Mouse (Mus musculus) lung, postnatal 25 days (tissue): ENCODE measurements around the gene Clec1a.
A peak's percentile ranks its signal among the peaks of the same experiment; 100 is the strongest.

Source experiments
- DNase-seq: peaks from one replicate; pipeline ENCODE4 v3.0.0; 2022; ENCODE audit warnings: low spot score

The Clec1a gene

GRCm38 (mm10) chr6:129405999-129406398 lies 45.8 kb downstream of the Clec1a start:
- DNase-seq, result no peak

- DNase-seq, result no peak
These were observed 48.4 kb downstream of the Clec1a start for GRCm38 (mm10) chr6:129403391-129403790.

GRCm38 (mm10) chr6:129402404-129402803 lies 49.4 kb downstream of the Clec1a start:
- no peak for DNase-seq

- peak; percentile 29 for DNase-seq
These were observed 51.9 kb downstream of the Clec1a start for GRCm38 (mm10) chr6:129399945-129400344.

- DNase-seq, result no peak
These were observed 54.8 kb downstream of the Clec1a start, which contains the start of gene Clec1b for GRCm38 (mm10) chr6:129396997-129397396. TSS of gene Clec1b (plus strand) at chr6:129397297.

GRCm38 (mm10) chr6:129393732-129394131 lies 58.1 kb downstream of the Clec1a start:
- DNase-seq, result no peak

GRCm38 (mm10) chr6:129393087-129393720 lies 58.6 kb downstream of the Clec1a start:
- peak; percentile 11 for DNase-seq

GRCm38 (mm10) chr6:129385774-129386173 lies 66.0 kb downstream of the Clec1a start, which contains the start of gene Clec12b:
TSS of gene Clec12b (minus strand) at chr6:129385874.
- no peak for DNase-seq

- DNase-seq, result no peak
These were observed 66.8 kb downstream of the Clec1a start for GRCm38 (mm10) chr6:129385000-129385399.

- no peak for DNase-seq
These were observed 68.3 kb downstream of the Clec1a start for GRCm38 (mm10) chr6:129383466-129383865.

GRCm38 (mm10) chr6:129381736-129382135 lies 70.1 kb downstream of the Clec1a start:
- no peak for DNase-seq

GRCm38 (mm10) chr6:129380454-129380853 lies 71.3 kb downstream of the Clec1a start:
- DNase-seq, result no peak

- no peak for DNase-seq
These were observed 76.8 kb downstream of the Clec1a start for GRCm38 (mm10) chr6:129374937-129375471.
